Mouse (Mus musculus): ENCODE measurements around the gene Tstd2. TPM values are rescaled to one million over a fixed set of nuclear protein-coding genes. Genes with fewer than 3 reads are reported as not detected.

The Tstd2 gene
- 10 to 100 TPM; 26.8 to 30.9 TPM for total RNA-seq (2023)

DNA sequence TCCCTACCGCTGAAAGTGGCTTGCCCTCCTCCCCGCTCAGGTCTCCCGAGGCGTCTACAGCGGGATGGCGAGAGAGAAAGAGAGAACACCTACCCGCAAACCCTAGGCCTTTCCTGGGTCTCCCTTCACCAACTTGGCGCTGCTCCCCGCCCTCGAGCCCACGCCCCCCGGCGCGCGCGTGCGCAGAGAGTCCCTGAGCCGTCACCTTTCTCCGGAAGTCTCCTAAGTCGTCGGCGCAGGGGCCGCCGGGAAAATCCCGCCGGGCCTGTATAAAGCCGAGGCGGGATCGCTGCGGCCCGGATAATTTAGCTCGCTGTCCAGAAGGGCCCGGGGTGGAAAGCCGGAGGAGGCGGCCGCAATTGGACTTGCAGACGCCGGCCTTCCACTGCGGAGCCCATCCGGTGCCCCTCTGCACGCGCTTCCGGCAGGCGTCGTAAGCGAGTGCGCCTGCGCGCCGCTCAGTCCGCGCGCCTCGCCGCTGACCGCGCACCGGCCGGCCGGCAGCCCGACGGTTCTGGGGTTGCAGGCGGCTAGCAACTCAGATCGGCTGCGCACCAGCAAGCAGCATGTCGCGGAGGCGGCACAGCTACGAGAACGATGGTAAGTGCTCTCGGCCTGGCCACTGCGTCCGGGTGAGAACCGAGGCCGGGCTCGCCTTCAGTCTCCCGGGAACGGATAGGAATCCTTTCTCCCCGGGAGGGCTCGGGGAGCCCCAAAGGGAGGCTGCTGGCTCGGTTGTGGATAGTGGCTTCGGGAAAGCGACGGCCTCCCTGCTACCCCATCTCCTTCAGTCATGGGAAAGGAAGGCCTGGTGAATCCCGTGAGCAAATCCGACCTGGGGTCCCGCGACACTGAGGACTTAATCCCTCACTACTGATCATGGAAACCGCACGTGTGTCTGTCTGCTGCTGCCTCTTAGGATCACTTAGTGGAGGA lies at the start of gene Tstd2, which contains the start of gene Ncbp1:
Tstd2 (minus strand) TSS at position 408 of the 936 bp plus-strand sequence.
Ncbp1 (plus strand) TSS at position 327 of the 936 bp plus-strand sequence.

Other genes with a start within 250 kb of the Tstd2 start
- gene Ccdc180, start 248.4 kb downstream of the Tstd2 start, total RNA-seq (2023): 1 to 10 TPM; 1.1 to 1.3 TPM
- 10 to 100 TPM; 55.1 to 59.9 TPM for gene Tdrd7, start 173.4 kb downstream of the Tstd2 start, total RNA-seq (2023)
- gene Tmod1, start 99.8 kb downstream of the Tstd2 start, total RNA-seq (2023): not detected
- 10 to 100 TPM; 24.1 to 26.0 TPM for gene Ncbp1, start 81 bp downstream of the Tstd2 start, total RNA-seq (2023)
- 10 to 100 TPM; 22.8 to 26.0 TPM for gene Xpa, start 57.6 kb upstream of the Tstd2 start, total RNA-seq (2023)
- under 1 TPM in 1 of 2 experiments, not detected in 1; 0.24 TPM for gene Foxe1, start 204.9 kb upstream of the Tstd2 start, total RNA-seq (2023)

Measured in monocyte, adult 59 days (primary cell).